Mouse (Mus musculus) layer of hippocampus, adult 18-20 months (tissue): ENCODE data around the gene Cep112. TPM values are rescaled to one million over a fixed set of nuclear protein-coding genes. Genes with fewer than 3 reads are reported as not detected.

Experiments used
- DNase-seq, 2 experiments: peaks; one replicate each; pipeline ENCODE4 v3.0.0; 2022; ENCODE audit warnings: low spot score in 2 of 2
- total RNA-seq, 2 experiments: library from RNA; stranded (reverse); gene quantifications; 2 replicates each; pipeline ENCODE4 v1.2.3; 2021

The Cep112 gene
- total RNA-seq, 2 experiments from 2014 or later, result 22.6 to 26.0 TPM

DNA sequence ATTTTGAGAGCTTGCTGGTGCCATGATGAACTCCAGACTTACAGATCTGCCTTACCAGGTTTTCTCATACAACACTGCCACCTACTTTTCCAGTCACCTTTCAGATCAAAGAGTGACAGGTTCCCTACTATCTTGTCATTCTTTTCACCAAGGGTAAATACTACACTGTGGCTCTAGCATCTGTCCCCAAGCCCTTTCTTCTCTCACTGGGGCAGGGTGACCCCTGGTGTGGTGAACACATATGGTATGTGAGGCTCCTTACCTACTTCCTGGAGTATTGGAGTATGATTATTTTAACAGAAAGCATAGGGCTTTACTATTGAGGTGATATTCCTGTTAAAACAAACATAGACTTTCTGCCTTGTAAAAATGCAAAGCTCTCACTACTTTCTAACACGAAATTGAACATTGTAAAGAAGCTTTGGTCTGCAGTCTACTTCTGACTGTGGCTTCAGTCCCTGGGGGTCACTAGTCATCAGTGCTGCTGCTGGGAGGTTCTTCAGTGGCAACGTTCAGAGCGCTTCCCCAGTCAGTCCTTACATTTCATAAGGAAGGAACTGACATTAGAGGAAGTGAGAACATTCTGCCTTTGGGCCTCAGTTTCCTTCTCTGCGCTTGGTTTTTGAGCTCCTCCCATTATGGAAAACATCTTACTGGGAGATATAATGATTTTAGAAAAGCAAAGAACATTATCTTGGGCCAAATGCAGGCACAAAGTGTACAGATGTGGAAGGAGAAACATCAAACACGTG is 168.4 kb downstream of the Cep112 start:
- DNase-seq, result no peak

GRCm38 (mm10) chr11:108593959-108594579 is 169.1 kb downstream of the Cep112 start:
- DNase-seq, result no peak

DNA sequence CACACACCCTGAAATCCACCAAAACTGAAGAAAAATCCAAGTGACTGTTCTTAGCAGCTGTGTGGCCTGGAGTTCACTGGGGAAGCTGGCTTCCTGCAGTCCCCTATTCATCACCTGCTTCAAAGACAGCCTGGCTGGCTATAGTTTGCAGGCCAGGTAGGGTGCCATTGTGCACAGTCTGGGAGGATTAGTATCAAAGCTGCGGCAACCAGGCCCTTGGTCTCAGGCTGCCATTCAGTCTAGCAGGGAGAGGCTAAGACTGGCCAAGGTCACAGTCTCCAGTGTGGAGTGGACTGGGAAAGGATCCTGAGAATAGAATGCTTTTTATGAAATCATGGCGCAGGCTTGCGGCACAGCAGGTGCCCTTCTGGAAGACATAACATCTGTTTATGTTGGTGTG is 180.3 kb downstream of the Cep112 start:
- peak in 1 of 2 experiments; percentile 9 for DNase-seq

GRCm38 (mm10) chr11:108606036-108606435 is 181.0 kb downstream of the Cep112 start:
- peak in 1 of 2 experiments; percentile 38 for DNase-seq

GRCm38 (mm10) chr11:108606836-108607235 is 181.8 kb downstream of the Cep112 start:
- DNase-seq, result no peak

- peak in 1 of 2 experiments; percentile 5 for DNase-seq
Measured at GRCm38 (mm10) chr11:108620628-108621433, 195.8 kb downstream of the Cep112 start.

GRCm38 (mm10) chr11:108621434-108621901 is 196.5 kb downstream of the Cep112 start:
- DNase-seq, result no peak

GRCm38 (mm10) chr11:108625546-108626232 is 200.7 kb downstream of the Cep112 start:
- DNase-seq, result no peak

GRCm38 (mm10) chr11:108637780-108638179 is 212.8 kb downstream of the Cep112 start:
- DNase-seq, result no peak

- no peak for DNase-seq
Measured at GRCm38 (mm10) chr11:108655574-108655973, 230.6 kb downstream of the Cep112 start.

DNA sequence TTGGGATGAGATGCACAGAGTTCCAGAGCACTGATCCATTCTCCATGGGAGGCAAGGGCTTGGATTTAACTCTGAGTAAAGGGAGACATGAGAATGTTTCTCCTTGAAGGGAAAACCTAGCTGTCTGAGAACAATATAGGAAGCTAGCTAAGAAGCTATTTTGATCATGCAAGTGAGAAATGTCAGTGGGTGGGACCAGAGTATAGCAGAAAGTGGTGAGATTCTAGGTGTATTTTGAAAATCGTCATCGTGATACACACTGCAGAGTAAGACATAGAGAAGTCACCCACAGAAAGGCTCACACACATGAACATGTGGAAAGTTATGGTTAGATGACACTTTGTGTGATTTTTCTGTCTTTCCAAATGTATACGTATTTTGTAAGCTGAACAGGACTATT is 257.0 kb downstream of the Cep112 start:
- DNase-seq, result no peak

- no peak for DNase-seq
Measured at GRCm38 (mm10) chr11:108696563-108696962, 271.6 kb downstream of the Cep112 start.

DNA sequence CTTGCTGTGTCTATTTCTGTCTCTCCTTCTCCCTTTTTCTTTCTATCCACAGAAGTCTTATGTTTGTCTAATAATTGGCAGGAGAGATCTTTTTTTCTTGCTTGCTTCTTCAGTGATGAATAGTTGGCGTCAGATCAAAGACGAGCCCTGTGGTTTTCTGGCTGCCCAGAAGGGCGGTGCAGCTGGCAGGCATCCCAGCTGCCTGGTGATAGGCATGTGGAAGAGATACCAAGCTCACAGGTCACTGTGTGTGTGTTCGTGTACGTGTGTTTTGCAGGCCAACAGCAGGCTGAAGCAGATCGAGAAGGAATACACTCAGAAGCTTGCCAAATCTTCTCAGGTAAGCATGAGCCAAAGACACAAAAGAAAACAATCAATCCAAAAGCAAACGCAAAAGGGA is 327.3 kb downstream of the Cep112 start:
- peak in 1 of 2 experiments; percentile 34 for DNase-seq

GRCm38 (mm10) chr11:108752765-108753164 is 327.8 kb downstream of the Cep112 start:
- no peak for DNase-seq

GRCm38 (mm10) chr11:108753361-108754240 is 328.6 kb downstream of the Cep112 start:
- no peak for DNase-seq

GRCm38 (mm10) chr11:108757211-108757610 is 332.2 kb downstream of the Cep112 start:
- no peak for DNase-seq

- peak; percentile 56 to 80 for DNase-seq
Measured at GRCm38 (mm10) chr11:108757626-108758430, 332.8 kb downstream of the Cep112 start.

DNA sequence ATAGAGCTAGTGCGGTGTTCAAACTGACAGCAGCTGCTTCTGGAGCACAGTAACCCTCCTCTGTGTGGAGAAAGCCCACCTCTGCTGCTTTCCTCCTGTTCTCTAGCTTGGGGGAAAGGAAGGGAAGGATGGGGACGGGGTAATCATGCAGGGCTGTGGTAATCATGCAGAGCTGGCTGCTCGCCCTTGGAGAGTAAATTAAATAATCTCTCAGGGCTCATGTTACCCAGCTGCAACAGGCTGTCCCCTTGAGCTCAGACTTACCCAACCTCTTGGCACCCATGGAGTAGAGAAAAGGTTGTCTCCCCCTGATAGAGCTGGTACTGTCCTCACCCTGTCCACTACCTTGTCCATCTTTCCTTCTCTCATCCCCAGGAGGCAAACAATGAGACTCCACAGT is 345.1 kb downstream of the Cep112 start:
- no peak for DNase-seq

DNA sequence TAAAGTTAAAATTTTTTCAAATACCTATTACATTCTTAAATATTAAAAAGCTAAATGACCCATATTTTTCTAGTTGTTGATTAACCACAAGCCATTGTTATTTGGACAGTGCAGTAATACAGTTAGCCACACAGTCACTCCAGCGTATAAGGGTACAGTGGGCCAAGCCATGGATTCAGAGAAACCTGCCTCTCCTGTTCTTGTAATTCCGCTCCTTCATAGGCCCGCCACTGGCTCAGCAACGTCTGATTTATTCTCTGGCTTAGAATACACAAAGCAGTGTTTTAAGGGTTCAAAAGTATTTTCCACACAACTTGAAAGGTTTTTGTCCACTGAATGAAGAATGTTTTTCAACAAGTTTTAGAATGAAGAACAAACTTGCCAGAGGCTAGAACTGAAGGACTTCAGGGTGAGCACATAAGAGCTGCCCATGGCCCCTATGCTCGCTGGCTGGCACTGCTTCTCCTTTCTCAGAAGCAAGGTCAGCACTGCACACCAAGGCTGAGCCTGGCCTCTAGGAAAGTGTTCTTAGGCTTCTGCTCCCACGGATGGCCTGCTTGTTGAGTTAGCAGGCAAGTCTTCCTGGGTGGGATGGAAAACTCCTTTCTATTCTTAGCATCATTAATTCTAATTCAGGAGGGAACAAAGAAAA is 349.2 kb downstream of the Cep112 start:
- DNase-seq, result no peak
